20 mouse cellular contexts compared by ENCODE assay signal in genomic region chr10:25157339-25157738, GRCm38 (mm10).
DNase-seq lines count a peak whose midpoint lies in the region; ATAC-seq lines count a peak whose summit lies in the region.
"Had no signal": no experiment of that assay in that cellular context is flagged by ENCODE, and none has a peak within 500 bp of the region (broad histone marks: within the 10 kb centered on the region; RNA-seq: fewer than 3 reads in every experiment).

No protein-coding gene starts in this region.

- H3K4me2 ChIP-seq in forebrain, embryonic 13.5 days, result no peak overlapping the region
- H3K4me2 ChIP-seq: embryonic facial prominence, embryonic 12.5 days; forebrain, embryonic 12.5 days; forebrain, embryonic 15.5 days had no signal

- H3K27ac ChIP-seq in heart, embryonic 10.5 days, result no peak overlapping the region
- H3K27ac ChIP-seq in limb, embryonic 10.5 days, result no peak overlapping the region
- no peak overlapping the region for H3K27ac ChIP-seq in forebrain, embryonic 13.5 days
- H3K27ac ChIP-seq: embryonic facial prominence, embryonic 10.5 days; embryonic facial prominence, embryonic 12.5 days; forebrain, embryonic 10.5 days; forebrain, embryonic 12.5 days; forebrain, embryonic 15.5 days had no signal

- intact Hi-C loops in heart, postnatal 14 days (cut with DNase I), result no loop called here

- no peak overlapping the region for H3K4me3 ChIP-seq in heart, embryonic 10.5 days
- no peak overlapping the region for H3K4me3 ChIP-seq in limb, embryonic 10.5 days
- no peak overlapping the region for H3K4me3 ChIP-seq in forebrain, embryonic 13.5 days
- H3K4me3 ChIP-seq: embryonic facial prominence, embryonic 10.5 days; embryonic facial prominence, embryonic 12.5 days; erythroblast, embryonic 14.5 days; forebrain, embryonic 10.5 days; forebrain, embryonic 12.5 days; forebrain, embryonic 15.5 days had no signal

- no peaks in the 10 kb centered on the region for H3K4me1 ChIP-seq in heart, embryonic 10.5 days
- H3K4me1 ChIP-seq in limb, embryonic 10.5 days, result peaks cover 7% of the 10 kb centered on the region
- no peaks in the 10 kb centered on the region for H3K4me1 ChIP-seq in forebrain, embryonic 13.5 days
- H3K4me1 ChIP-seq: embryonic facial prominence, embryonic 12.5 days; forebrain, embryonic 12.5 days; forebrain, embryonic 15.5 days had no signal

- H3K9ac ChIP-seq in forebrain, embryonic 13.5 days, result no peak overlapping the region
- H3K9ac ChIP-seq: embryonic facial prominence, embryonic 12.5 days; forebrain, embryonic 12.5 days; forebrain, embryonic 15.5 days; forebrain, postnatal 0 days had no signal

- no peaks in the 10 kb centered on the region for H3K27me3 ChIP-seq in heart, embryonic 10.5 days (ENCODE audit: insufficient read depth, poor library complexity, severe bottlenecking)
- no peaks in the 10 kb centered on the region for H3K27me3 ChIP-seq in limb, embryonic 10.5 days (ENCODE audit: low read depth, poor library complexity, severe bottlenecking)
- H3K27me3 ChIP-seq in forebrain, embryonic 13.5 days, result no peaks in the 10 kb centered on the region
- H3K27me3 ChIP-seq: embryonic facial prominence, embryonic 12.5 days; forebrain, embryonic 12.5 days; forebrain, embryonic 15.5 days had no signal

- ATAC-seq in forebrain, embryonic 13.5 days, result no peak
- ATAC-seq: forebrain, embryonic 15.5 days; forebrain, postnatal 0 days had no signal

- H3K36me3 ChIP-seq in heart, embryonic 10.5 days, result no peaks in the 10 kb centered on the region
- no peaks in the 10 kb centered on the region for H3K36me3 ChIP-seq in limb, embryonic 10.5 days
- no peaks in the 10 kb centered on the region for H3K36me3 ChIP-seq in forebrain, embryonic 13.5 days (ENCODE audit: poor library complexity, severe bottlenecking)
- H3K36me3 ChIP-seq: embryonic facial prominence, embryonic 10.5 days; embryonic facial prominence, embryonic 12.5 days; forebrain, embryonic 10.5 days; forebrain, embryonic 12.5 days; forebrain, embryonic 15.5 days had no signal

- DNase-seq in heart, embryonic 10.5 days (ENCODE audit: low spot score), result peak; percentile 55
- DNase-seq in heart, postnatal 14 days, result no peak
- peak; percentile 38 for DNase-seq in brain, adult 2 months (ENCODE audit: low read depth, low spot score)
- DNase-seq in limb, embryonic 10.5 days (ENCODE audit: low spot score), result peak; percentile 9
- DNase-seq: adrenal gland, adult 2 months; adrenal gland, postnatal 10 days; adrenal gland, postnatal 25 days; cerebellum, adult 11-12 months; cerebellum, adult 2 months; cerebellum, adult 9-10 months; cerebellum, postnatal 10 days; cerebellum, postnatal 25 days; forebrain, postnatal 0 days had no signal

- no peaks in the 10 kb centered on the region for H3K9me3 ChIP-seq in heart, embryonic 10.5 days
- no peaks in the 10 kb centered on the region for H3K9me3 ChIP-seq in limb, embryonic 10.5 days (replicated peaks)
- no peaks in the 10 kb centered on the region for H3K9me3 ChIP-seq in forebrain, embryonic 13.5 days (replicated peaks)
- H3K9me3 ChIP-seq: embryonic facial prominence, embryonic 10.5 days; embryonic facial prominence, embryonic 12.5 days; forebrain, embryonic 10.5 days; forebrain, embryonic 12.5 days; forebrain, embryonic 15.5 days had no signal

Comparison
In these comparisons a context has a peak if more than half of its experiments do, and no peak if none do; other contexts are left out.
1. DNase-seq: peak in heart, embryonic 10.5 days (single experiment), brain, adult 2 months (single experiment) and limb, embryonic 10.5 days (single experiment); none in heart, postnatal 14 days (0 of 2).